Mouse (Mus musculus): ENCODE results near the gene Cyp26b1. TPM values are rescaled to one million over a fixed set of nuclear protein-coding genes. Genes with fewer than 3 reads are reported as not detected.

Cyp26b1 gene
- total RNA-seq, 1 experiment from 2014 or later: not detected

DNA sequence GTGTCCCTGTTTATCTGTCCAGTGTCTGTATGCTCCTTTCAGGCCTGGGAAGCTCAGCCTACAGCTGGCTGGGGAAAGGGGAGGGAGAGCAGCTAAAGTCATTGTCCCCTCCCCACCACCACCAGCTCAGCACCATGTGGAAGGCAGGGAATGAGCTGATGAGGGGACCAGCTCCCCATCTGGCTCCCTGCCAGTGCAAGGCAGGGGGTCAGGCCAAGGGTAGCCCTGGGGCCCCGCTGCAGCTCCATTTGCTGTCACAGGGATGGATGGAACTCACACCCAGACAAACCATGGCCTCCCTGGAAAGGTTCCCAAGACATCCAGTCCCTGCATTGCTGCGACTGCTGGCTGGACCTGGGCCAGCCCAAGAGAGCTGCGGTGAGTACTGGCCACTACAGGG is 23.7 kb downstream of the Cyp26b1 start:
- ATAC-seq (replicated peaks; ENCODE audit: insufficient number of reproducible peaks, low FRiP score, low TSS enrichment, poor library complexity, severe bottlenecking): no peak

DNA sequence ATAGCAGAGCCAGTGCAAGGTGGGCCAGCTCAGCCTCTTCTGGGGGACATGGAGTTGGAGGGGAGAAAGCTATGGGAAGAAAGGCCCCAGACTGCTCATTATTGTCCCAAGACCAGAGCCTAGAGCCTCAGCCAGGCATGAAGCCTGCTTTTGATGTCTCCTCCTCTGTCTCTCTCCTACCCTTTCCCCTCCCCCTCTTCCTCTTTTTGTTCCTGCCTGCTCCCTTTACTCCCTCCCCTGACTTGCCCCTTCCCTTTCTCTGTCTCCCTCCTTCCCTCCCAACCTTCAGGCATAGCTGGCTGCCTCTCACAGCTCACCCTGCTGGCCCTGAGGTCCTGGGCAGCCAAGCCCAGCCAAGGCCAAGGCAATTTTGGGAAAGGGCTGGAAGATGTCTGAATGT is 24.1 kb downstream of the Cyp26b1 start:
- ATAC-seq (replicated peaks; ENCODE audit: insufficient number of reproducible peaks, low FRiP score, low TSS enrichment, poor library complexity, severe bottlenecking): no peak

DNA sequence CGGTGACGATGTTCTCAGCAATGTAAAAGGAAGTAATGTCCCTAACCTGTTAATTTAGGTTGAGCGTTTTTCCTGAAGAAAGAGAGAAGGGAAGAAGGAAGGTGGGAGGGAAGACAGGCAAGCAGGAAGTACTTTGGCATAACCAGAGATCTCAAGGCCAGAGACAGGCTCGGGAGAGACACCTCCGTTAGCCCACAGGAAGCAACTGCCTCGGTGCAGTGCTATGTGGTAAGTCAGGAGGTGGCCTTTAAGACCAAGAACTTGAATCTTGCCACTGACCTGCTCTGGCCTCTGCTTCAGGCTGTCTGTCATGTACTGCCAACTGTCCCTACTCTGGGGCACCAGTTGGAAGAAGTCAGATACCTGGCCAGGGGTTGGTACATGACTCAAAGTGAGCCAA is 24.8 kb downstream of the Cyp26b1 start:
- no peak for ATAC-seq (replicated peaks; ENCODE audit: insufficient number of reproducible peaks, low FRiP score, low TSS enrichment, poor library complexity, severe bottlenecking)

DNA sequence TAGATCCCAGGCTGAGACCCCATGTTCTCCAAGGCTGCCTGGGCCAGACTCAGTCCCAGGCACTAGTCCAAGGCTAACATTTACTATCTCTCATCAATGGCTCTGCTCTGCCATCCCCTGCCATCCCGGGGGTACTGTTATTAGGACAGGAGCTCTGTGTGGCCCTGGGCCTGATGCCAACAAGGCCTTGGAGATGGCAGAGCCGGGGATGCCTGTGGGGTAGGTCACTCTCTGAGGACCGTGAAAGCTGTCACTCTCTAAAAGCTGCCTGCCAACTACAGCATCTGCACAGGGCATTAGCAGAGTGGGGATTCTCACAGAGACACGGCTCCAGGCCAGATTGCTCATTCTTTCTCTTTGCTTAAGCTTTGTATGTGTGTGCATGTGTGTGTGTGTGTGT is 26.0 kb downstream of the Cyp26b1 start:
- no peak for ATAC-seq (replicated peaks; ENCODE audit: insufficient number of reproducible peaks, low FRiP score, low TSS enrichment, poor library complexity, severe bottlenecking)

DNA sequence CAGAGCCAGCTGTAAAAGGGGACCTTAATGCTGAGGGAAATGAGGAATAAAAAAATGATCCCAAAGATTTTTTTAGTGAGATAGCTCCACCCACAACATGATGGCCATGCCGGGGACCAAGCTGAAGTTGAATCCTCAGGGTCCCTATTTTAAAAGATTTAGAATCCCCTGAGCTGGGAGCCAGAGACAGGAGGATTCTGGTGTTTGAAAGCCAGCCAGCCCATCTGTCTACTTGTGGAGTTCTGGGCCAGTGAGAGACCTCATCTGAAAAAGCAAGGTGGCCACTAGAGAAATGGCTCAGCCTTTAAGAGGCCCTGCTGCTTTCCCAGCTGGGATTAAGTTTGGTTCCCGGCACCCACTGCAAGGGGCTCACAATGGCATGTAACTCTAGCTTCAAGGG is 26.9 kb downstream of the Cyp26b1 start:
- no peak for ATAC-seq (replicated peaks; ENCODE audit: insufficient number of reproducible peaks, low FRiP score, low TSS enrichment, poor library complexity, severe bottlenecking)

DNA sequence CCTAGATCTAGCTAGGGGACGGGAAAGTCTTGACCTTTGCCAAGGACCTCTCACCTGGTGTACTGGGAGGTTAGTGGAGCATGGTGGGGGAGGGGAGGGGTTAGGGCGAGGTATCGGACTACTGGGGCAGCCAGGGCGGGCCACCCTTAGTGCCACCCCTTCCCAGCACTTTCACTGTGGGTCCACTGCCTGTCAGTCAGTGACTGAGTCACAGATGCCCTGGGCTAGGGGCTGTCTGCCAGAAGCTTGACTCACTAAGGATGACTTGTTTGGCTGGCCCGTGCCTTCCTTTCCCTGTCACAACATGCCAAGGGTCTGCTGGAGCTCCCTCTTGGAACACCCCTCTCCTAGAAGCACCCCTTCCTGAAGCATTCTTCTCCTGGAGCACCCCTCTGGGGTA is 28.5 kb downstream of the Cyp26b1 start:
- no peak for ATAC-seq (replicated peaks; ENCODE audit: insufficient number of reproducible peaks, low FRiP score, low TSS enrichment, poor library complexity, severe bottlenecking)

DNA sequence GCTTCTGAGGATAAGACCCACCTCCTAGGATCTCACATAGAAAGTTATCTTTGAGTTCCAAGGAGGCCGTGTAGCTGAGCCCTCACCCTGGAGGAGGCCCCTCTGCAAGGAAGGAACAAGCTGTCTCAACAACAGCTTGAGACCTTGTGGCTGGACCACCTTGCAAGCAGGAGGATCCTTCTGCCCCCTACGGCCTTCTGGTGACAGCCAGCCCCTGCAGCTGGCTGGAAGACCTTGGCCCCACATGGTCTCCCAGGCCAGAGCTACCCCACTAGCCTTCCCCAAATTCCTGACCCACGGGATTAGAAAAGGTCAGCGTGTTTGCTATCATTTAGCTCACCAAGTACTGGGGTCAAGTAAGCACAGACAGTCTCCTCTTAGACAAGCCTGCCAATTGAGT is 30.8 kb downstream of the Cyp26b1 start:
- no peak for ATAC-seq (replicated peaks; ENCODE audit: insufficient number of reproducible peaks, low FRiP score, low TSS enrichment, poor library complexity, severe bottlenecking)

DNA sequence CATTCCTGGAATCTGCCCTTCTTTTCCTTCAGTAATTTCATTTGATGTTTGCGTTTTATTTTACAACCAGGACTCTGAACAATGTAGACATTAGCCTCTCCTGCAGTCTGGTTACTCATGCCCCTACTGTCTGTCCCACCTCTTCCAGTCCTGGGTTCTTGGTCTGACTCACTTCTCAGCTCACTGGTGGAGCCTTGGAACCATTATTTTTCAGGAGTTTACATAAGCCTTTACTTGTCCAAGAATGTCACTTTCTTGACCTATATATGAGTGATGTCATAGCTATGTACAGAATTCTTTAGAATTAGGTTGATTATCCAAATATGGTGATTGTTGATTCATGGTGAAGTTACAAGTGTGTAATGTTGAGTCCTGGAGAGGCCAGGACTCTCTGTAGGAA is 32.5 kb downstream of the Cyp26b1 start:
- ATAC-seq (replicated peaks; ENCODE audit: insufficient number of reproducible peaks, low FRiP score, low TSS enrichment, poor library complexity, severe bottlenecking): no peak

DNA sequence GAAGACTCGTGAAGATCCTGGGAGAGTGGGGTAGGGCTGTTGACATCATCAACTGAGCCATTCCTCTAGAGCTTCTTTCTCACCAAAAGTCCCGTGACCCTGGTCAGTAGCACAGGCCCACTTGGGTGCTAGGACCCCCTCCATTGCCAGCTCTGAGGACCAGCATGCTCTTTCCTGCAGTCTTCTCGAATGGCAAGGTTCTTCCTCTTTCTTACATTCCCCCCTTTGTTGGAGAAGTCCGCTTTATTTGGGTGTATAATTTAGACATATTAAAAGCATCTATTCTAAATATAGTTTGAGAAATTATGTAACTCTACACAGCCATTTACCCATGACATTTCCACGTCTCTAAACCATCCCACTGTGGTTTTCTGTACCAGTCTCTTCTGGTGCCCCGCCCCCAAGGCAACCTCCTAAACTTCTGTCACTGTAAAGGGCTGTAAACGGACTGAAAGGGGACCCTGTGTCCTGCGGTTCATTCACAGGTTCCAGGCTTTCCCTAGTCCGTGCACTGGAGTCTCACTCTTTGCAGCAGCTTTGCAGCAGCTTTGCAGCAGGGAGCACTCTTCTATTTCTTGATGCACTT is 43.8 kb downstream of the Cyp26b1 start:
- ATAC-seq (replicated peaks; ENCODE audit: insufficient number of reproducible peaks, low FRiP score, low TSS enrichment, poor library complexity, severe bottlenecking): no peak

DNA sequence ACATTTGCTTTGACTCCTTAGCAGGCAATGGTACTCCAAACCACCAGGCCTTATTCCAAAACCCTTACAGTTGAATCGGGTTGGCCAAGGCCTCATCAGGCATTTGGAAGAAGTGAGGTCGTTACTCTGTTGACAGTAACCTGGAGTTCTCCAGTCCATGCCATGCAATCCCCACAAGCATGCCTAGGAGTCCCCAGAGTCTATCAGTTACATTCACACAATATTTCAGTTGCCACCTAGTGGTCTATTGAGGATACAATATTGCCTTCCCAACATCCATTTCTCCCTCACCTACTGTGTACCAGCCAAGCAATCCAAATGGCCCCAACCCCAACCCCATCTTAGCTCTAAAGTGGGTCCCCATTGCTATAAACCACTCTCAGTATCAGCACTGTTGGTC is 48.3 kb downstream of the Cyp26b1 start:
- ATAC-seq (replicated peaks; ENCODE audit: insufficient number of reproducible peaks, low FRiP score, low TSS enrichment, poor library complexity, severe bottlenecking): no peak

DNA sequence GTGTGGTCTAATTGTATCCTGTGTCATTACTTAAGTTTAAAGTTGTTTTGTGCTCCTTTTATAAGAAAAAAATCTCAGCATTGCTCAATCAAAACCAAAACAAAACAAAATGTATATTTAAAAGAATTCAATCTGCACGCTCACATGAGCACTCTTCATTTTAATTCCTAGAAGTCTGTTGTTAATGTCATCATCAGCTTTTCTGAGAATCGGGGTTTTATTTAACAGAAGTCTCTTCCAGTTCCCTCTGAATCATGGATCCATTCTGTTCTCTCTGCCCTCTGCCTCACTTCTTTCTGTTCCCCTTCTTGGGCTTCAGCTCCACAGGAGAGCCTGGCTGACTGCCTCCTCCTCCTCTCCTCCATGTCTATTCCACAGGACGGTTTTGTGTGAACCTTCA is 49.3 kb downstream of the Cyp26b1 start:
- no peak for ATAC-seq (replicated peaks; ENCODE audit: insufficient number of reproducible peaks, low FRiP score, low TSS enrichment, poor library complexity, severe bottlenecking)

DNA sequence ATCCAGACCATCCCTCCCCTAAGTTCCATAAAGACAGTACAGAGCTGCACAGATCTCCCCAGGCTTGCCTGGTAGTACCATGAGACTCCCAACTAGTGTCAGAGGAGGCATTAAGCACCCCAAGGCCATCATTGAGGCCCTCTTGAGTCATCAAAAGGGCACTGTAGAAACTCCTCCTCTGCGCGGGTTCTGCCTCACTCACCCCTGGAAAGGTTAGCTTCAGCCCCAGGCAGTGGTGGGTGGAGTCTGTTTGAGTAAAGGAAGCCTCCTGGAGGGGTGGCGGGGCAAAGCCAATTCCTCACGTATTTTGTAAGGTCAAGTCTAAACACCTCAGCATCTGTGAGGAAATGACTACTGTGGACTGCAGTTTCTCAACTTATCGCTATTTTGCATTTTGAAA is 50.2 kb downstream of the Cyp26b1 start:
- no peak for ATAC-seq (replicated peaks; ENCODE audit: insufficient number of reproducible peaks, low FRiP score, low TSS enrichment, poor library complexity, severe bottlenecking)

DNA sequence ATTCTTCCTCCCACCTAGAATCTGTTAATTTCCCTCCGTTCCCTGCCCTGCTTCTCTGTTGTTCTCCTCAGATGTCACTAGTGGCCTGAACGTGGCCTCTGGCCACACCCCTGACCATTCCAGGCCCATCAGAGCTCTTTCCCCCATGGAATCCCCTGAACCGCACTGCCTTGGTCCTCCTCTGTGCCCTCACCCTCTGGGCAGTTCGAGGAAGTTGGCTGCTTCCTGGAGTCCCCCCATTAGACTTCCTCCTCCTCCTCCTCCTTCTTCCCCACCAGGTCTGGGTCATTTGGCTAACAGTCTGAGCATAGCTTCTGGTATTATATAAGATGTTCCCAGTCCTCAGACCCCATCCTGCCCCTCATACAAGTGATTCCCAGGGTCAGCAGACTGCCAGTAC is 53.8 kb downstream of the Cyp26b1 start:
- ATAC-seq (replicated peaks; ENCODE audit: insufficient number of reproducible peaks, low FRiP score, low TSS enrichment, poor library complexity, severe bottlenecking): no peak

DNA sequence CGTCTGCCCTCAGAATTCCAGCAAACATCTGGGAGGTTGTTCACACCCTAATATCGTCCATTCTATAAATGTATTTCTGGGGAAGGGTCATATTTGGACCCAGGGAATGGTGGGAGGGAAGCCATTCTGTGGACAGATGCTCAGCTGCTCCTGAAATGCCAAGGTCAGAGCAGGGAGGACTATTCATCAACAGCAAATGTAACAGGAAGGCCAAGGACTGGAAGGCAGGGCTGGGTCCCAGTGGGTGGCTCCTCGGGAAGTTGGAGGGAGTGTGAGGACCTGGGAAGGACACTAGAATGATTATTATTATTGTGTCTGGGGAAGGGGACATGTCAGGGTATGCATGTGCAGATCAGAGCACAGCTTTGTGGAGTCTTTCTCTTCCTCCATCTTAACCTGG is 55.0 kb downstream of the Cyp26b1 start:
- no peak for ATAC-seq (replicated peaks; ENCODE audit: insufficient number of reproducible peaks, low FRiP score, low TSS enrichment, poor library complexity, severe bottlenecking)

DNA sequence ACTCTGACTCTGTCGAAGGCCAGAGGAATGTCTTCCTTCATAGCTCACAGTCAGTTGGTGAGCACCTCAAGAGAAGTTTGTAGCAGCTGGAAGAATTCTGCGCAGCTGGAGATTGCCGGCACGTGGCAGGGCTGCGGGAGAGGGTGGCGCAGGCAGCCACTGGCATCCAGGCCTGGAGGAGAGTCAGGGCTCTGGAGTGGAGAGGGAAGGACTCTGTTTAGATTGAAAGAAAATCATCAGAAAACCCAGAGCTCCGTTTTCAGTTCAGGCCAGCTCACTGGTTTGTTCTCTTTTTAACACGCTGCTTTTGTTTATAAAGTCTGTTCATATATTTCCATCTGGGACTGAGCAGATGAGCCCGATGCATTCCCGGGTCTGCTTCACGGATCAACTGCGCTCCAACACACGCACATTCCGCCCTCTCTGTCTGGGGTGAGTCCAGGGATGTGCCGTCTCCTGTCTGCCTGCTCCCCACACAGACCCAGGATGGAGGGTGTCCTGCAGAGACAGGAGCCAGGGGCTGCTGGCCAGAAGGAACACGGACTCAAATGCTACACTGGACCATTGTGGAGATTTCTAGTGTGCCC is 56.0 kb downstream of the Cyp26b1 start:
- no peak for ATAC-seq (replicated peaks; ENCODE audit: insufficient number of reproducible peaks, low FRiP score, low TSS enrichment, poor library complexity, severe bottlenecking)

DNA sequence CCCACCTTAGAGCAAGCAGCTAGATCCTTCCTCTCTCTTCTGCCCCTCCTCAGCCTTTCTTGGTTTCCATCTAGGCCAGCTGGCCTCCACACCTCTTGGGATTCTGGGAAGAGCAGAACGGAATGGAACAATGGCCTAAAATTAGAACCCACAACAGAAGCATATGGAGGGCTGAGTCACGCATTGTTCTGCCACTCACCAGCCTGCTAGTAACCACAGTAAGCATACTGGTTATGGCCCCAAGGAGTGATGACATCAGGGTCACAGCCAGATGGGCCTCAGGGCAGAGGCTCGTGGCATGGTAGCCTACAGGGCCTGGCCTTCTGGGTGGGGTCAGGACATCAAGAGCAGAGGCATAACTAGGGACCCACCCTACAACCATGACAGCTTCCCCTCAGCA is 58.8 kb downstream of the Cyp26b1 start:
- ATAC-seq (replicated peaks; ENCODE audit: insufficient number of reproducible peaks, low FRiP score, low TSS enrichment, poor library complexity, severe bottlenecking): no peak

DNA sequence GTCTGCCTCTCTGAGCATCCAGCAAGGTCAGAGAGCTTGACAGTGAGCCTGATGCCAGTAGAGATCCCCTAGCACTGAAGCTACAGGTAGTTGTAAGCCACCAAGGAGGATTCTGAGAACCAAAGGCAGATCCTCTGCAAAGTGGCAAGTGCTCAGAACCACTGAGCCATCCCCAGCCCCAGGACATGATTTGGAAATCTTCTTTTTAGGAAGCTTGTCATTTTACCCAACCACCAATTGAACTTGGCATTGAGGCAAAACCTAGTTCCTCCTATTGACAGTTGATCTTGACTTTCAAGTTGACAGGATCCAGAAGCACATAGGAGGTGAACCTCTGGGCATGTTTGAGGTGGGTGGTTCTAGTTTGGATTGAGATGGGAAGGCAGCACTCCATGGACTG is 63.8 kb downstream of the Cyp26b1 start:
- ATAC-seq (replicated peaks; ENCODE audit: insufficient number of reproducible peaks, low FRiP score, low TSS enrichment, poor library complexity, severe bottlenecking): no peak

DNA sequence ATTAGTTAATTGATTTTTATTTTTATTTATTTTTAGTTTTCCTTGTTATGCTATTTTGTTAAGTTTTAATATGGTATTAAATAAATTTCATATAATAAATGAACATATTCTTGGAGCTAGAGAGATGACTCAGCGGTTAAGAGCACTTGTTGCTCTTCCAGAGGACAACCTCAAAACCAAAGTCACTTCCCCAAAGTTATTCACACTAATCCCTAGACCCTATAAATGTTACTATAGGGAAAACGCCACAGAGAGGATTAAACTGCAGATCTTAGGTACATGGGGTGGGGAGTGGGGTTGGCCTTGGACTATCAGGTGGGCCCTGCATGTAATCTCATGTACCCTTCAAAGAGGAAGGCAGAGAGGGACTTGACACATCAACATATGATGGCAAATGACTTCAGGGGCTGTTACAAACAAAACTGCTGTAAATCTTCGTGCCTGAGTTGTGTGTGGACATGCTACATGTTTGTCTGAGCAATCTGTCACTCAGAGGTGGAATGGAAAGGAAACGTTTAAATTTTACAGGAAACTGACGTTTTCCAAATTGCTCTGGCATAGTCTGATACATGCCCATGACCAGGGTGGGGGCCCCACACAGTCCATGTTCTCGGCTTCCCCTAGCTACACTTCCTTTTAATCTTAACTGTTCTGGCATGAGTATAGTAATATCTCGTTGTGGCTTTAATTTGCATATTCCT is 68.7 kb downstream of the Cyp26b1 start:
- ATAC-seq (replicated peaks; ENCODE audit: insufficient number of reproducible peaks, low FRiP score, low TSS enrichment, poor library complexity, severe bottlenecking): no peak

Measured in monocyte, adult 5-6 weeks (primary cell).